Mouse (Mus musculus) cerebellum, postnatal 14 days (tissue): Measurements from ENCODE around the gene Slmap.
"Not testable (repeated sequence)": the region's sequence is repeated elsewhere in the genome, so short reads cannot be mapped to it uniquely, and the experiment has no call there.

ENCODE experiments used
- DNase-seq, 2 experiments: peaks; one replicate each; pipeline ENCODE4 v3.0.0; 2021; ENCODE audit warnings: mixed read lengths in 2 of 2

Gene Slmap

DNA sequence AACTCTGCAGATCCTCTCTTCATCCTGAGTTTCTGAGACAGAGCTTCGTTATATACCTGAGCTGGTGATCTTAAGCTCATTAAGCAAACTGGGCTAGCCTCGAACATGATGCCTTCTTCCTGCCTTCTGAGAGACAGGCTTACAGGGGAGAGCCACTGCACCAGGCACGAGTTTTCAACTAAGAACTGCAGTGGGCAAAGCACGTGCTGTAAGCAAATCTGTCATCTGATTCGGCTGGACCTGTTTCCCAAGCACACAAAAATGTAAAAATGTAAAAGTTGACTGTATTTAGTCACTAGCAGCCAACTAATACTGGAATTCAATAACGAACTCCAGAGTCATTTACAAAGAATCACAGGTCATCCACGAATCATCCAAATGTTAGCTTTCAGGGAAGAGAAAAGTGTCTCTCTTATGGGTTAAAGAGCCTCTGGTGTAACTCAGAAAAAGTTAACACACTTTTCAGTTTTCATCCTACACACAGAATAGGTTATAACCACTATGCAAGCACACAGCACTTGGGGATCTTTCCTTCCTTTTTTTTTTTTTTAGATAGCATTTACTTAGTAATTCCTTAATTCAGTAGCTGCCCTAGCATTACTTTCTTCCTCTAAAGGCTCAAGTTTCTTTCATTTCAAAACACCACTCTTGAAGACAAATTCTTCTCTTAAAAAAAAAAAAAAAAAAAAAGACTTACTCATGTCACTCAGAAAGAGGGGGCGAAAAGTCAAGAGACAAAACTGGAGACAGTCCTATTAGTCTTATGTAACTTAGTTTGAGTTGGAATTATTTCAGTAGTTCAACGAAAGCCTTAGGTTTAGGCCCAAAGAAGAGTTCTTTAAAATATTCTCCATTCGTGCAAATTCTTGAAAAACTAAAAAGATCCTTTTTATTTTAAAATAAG is 3.1 kb downstream of the Slmap start:
- DNase-seq: no peak

DNA sequence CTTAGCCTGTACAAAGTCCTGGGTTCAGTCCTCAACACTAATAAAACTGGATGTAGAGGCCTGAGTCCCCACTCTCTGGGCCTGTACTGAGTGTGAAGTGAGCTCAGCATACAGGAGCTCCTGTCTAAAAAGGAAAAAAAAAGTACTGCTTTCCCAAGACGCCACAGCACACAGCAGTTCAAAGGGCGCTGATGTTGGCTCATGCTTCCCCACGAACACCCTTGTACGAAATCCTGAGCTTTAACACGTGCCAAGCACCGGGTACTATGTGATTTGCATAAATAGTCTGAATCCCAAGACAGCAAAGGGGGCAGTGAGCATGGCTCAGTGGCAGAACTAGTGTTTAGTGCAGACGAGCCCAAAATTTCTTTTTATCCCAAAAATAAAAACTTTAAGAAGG is 4.4 kb downstream of the Slmap start:
- no peak for DNase-seq

DNA sequence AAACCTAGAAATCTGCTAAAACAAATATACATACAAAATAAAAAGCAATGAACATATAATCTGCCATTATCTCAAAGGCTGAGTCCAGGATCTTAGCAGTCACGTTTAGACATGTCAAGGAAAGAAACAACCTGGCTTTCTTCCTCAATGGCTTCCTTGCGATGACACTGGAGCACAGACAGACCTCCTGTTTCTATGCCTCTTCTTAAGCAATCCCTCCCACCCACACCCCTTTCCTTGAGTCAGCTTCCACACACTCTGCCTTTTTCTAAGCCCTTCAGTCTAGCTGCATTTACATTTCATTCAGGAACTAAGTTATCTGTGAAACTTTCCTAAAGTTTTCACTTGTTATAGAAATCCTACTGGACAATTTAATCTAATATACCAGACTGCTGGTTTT is 6.4 kb downstream of the Slmap start:
- DNase-seq: no peak

DNA sequence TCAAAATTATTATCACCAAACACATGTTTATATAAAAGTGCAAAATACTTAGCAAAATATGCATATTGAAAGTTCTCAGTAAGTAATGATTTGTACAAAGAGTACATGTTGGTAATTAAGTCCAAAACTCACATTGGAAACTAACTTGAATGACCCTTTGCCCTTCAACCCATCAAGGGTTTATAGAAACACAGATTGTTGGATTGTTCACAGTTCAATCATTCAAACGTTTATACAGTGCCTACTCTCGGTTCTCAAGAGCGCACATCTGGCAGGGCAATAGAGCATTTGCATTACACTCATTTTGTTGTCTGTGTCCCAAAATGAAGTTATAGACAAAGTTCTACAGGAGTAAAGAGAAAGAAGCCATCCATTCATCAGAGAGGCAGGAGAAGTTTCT is 8.8 kb downstream of the Slmap start:
- no peak for DNase-seq

DNA sequence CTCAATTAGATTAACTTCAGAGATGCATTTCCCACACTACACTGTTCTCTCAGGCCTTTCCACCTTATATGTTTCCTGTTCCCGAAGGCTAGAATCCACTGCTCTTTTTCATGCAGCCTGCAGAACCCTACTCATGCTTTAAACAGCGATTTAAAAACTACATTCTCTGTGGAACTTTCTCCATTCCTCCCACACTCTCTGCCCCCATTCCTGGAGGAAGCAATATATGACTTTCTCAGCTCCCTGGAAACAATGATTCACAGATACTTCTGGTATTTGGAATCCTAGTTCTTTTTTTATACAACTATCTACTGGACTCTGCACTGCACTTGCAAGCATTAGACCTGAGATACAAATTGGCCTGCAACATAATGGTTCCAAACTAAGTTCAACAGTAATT is 11.6 kb downstream of the Slmap start:
- DNase-seq: no peak

DNA sequence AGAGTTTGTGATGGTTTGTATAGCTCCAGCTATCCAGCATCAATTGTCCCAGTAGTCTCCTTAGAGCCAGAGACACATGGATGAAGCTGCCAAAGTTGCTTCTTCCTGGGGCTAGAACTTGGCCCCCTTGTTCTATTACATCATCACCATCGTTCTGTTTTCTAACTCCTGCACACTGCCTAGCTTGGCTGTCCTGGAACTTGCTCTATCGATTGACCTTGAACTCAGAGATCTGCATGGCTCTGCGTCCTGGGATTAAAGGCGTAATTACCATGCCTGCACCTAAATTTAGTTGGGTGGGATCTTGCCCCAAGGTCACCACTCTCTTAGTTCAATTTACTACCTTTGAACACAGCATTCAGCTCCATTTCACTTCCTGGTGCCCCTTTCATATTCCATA is 14.9 kb downstream of the Slmap start:
- DNase-seq: no peak

DNA sequence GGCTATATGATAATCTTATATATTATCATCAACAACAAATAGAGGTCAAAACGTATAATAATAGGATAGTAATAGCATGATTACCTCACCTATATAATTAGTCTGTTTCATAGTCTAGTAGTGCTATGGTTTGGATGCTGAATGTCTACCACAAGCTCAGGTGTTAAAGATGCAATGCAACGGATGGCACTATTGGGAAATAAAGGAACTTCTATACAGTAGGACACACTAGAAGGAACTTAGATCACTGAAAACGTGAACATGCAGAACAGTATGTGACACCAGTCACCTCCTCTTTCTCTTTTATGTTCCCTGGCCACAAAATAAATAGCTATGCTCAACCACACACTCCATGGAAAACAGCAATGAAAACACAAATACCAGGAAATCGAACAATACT is 16.9 kb downstream of the Slmap start:
- no peak for DNase-seq

DNA sequence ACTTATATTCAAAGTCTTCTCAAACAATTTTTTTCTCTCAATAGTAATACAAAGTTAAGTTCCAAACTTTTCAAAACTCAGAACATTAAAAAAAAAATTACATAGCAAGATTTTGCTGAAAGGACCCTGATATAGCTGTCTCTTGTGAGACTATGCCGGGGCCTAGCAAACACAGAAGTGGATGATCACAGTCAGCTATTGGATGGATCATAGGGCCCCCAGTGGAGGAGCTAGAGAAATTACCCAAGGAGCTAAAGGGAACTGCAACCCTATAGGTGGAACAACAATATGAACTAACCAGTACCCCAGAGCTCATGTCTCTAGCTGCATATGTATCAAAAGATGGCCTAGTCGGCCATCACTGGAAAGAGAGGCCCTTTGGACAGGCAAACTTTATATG is 18.5 kb downstream of the Slmap start:
- DNase-seq: not testable (repeated sequence)

DNA sequence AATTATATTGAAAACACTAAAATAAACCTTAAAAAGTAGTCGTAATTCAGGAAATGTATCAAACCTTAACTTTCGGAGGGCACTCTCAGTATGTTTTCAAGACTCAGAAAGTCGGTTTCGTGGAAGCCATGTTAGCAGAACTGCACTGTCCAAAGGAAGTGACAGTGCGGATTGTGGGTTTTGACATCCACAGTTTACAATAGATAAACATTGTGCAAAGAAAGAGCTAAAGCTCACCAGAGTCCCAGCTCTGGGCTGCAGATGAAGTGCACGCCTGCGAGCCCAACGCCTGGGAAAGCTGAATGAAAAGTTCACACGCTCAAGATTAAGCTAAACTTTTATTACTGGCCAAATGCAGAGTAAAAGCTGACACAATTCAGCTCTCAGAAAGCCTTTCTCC is 18.9 kb downstream of the Slmap start:
- no peak for DNase-seq

DNA sequence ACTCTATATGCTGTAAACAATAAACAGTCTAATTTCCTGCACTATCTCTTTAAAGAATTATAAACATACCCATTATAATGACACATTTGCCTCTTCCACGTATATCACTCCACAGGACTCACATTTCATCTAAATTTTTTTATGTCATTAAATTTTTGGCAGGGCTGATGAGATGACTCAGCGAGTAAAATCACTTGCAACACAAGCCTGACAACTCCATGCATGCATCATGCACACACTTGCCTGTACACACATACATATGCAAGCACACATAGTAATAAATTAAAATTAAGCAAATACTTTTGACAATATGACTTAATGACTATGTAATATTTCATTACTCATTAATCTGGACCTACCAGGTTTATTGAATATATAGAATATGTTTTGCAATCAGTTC is 24.2 kb downstream of the Slmap start:
- DNase-seq: no peak

DNA sequence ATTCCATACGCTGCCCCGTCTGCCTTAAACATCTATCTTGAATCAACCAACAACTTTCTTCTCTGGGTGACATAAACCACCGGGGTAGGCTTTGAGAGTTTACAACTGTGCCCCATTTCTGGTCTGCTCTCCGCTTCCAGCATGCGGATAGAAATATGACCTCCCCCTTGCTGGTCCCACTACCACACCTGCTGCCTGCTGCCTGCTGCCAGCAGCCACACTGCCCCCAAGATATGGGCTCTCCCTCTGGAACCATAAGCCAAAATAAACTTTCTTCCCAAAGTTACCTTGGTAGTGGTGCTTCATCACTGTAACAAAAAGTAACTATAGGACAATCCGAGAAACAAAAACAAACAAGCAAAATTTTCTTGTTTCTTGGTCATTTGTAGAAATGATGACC is 26.6 kb downstream of the Slmap start:
- DNase-seq: no peak

DNA sequence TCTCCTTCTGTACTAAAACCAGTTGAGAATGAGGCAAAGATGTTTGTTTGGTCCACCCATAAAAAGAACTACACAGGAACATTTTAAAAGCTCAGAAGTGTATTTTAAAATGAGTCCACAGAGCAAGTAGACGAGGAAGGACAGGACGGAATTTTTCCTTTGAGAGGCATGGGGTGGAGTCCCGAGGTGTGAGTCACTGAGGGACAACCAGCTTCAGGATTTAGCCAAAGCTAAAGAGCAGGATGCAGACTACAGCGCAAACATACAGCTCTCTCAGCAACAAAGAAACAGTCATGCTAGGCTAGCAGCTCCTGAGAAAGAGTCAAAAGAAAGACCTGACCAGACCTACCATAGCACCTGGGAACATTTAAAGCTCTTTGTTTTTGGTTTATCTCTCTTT is 27.4 kb downstream of the Slmap start:
- DNase-seq: no peak

DNA sequence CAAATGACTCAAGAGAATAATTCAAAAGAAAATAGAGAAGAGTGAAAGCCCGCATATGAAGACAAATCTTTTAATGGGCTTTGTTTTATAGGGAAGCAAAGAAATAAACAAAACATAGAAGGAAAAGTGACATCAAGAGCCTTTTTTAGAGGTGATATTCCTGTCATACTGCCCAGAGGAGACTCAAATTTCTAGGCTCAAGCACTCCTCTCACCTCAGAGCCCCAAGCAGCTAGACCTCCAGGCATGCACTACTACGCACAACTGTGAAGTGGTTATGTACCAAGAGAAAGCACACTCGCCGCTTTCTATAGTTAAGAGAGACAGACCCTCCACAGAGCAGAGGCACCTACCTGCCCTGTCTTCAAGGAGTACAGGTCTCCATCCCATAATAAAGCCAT is 30.2 kb downstream of the Slmap start:
- DNase-seq: no peak

DNA sequence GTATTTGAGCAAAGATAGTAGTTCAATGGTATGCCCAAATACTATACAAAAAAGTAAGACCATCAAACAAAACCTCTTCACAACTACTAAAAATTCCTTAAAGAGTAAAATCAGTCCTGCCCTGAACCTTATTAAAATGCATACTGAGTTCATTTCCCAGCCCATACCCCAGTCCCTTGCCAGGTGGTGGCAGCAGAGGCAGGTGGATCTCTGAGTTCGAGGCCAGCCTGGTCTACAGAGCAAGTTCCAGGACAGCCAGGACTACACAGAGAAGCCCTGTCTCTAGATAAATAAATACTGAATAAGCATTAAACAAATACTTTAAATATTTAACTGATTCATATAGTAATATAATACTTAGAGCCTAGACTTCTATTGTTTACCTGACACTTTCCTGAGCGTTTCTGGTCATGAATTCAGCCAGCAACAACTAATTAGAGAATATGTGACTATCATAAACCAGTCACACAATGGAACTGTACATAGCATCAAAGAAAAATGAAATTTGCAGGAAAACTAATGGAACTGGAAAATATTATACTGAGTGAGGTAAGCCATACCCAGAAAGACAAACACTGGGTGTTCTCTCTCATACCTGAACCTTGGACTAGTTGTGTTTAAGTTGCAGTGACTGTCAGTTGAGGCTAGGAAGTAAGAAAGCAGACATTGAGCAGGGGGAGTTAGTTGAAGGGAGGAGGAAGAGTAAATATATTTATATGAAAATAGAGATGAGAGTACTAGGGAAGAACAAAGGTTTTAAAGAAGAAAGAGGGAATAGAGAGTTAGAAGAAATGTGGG is 34.4 kb downstream of the Slmap start:
- DNase-seq: no peak

DNA sequence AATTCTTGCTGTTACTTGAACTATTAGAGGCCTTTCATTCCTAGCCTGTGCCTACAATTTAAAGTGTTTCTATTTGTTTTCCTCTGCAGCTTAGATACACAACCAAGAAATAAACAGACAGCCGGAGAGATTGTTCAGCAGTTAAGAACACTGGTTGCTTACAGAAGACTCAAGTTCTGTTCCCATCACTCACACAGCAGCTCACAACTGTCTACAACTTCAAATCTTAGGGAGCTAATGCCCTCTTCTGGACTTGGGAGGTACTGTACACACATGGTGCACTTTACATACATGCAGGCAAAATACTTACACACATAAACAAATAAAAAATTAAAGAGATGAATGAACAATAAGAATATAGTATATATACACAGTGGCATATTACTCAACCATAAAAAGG is 39.7 kb downstream of the Slmap start:
- DNase-seq: no peak

DNA sequence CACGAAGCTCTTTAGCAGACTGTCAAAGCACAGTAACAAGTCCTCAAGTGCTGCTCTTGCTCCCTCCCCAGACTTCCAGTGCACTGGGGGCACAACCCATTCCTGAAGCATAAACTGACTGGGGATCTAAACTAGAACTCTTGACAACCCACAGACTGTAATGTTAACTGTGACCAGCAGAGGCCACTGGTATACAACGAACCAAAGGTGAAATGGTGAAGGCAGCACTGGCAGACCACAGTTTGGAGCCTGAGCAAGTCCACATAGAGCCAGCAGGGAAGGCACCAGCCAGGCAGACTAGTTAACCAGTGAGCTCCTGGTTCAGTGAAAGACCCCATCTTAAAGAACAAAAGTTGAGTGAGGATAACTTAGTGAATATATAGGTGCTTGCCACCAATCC is 43.6 kb downstream of the Slmap start:
- DNase-seq: peak; percentile 83

DNA sequence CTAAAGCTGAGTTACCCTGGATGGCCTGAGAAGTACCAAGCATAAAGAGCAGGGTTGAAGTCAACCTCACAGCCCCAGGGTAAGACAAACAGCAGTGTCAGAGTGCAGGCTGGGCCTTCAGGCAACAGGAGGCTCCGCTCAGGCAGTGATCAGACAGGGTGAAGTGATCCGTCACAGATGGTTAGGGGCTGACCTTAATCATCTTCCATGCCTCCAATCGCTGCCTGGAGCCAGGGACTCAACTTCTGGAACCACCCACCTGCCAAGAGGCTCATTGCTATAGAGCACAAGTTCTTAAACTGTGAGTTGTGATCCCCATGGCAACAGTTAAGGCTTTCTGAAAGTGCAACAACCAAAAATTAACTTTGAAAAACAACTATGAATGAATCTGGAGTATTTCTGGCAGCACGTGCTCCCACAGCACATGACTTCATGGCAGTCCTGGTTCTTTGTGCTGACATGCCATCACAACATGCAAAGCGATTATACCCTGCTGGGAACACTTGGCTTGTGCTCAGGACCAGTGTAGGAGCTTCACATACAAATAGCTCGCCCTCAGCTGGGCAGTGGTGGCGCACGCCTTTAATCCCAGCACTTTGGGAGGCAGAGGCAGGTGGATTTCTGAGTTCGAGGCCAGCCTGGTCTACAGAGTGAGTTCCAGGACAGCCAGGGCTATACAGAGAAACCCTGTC is 46.3 kb downstream of the Slmap start:
- DNase-seq: peak; percentile 32 to 47

DNA sequence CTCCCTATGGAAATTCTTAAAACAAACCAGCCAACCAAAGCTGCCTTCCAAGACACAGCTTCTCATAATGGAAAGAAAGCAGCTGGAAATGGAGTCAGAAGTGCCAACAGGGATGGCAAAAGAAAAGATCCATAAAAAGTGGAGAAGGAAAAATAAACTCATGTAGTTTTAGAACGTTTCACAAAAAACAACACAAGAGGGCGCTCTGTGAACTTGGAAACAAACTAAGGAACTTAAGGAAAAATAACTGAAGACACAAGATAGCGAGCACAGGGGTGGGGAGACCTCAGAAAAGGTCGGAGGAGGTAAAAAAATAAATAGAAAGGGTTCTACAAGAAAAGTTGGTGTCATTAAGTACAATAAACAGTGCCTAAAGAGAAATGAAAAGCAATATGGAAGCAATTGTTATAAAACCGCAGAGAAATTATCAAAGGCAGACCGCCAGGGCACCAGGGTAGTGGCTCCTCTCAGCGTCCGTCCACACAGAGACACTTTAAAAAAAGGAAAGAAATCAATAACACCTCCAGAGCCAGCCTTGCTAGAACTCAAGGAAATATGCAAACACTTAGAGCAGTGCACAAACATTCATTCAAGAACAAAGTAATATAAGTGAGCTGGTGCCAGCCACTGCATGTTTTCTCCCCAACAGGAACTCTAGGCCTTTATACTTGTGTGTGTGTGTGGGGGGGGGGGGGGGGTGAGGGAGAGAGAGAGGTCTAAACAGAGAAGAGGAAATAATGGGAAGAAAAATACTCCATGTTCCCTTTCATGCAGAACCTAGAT is 48.1 kb downstream of the Slmap start:
- DNase-seq: peak; percentile 50 to 54

DNA sequence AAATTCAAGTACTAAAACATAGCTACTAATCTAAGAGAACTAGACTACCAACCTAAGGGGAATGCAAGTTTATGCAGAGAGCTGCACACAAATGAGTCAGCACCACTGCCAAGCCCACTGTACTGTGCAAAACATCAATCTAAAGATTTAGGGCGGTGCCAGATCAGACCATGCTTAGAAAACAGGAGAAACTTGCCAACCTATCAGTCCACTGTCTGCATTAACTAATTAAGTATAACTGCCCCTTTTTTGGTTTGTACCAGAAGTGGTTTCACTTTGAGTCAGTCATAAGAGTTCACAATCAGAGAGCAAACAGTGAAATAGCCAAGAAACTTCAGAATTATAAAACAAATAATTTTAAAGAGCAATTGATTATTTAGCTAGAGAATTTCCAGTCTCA is 53.3 kb downstream of the Slmap start:
- no peak for DNase-seq

DNA sequence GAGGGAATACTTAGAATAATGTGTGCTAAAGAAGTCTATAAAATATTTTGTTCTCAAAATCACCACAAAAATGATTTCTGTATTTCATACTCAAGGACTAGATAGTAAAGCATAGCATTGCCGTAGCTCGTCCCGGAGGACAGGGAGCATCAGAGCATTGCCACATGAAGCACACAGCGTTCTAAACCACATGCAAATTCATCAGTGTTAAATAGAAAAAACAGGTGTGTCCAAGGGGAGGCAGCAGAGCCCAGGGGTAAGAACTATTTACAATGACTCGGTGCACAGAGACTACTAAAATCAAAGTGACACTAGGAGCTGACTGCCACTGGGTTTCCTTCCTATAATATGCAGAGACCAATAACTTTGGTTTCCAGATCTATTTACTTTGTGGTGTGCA is 57.0 kb downstream of the Slmap start:
- no peak for DNase-seq

DNA sequence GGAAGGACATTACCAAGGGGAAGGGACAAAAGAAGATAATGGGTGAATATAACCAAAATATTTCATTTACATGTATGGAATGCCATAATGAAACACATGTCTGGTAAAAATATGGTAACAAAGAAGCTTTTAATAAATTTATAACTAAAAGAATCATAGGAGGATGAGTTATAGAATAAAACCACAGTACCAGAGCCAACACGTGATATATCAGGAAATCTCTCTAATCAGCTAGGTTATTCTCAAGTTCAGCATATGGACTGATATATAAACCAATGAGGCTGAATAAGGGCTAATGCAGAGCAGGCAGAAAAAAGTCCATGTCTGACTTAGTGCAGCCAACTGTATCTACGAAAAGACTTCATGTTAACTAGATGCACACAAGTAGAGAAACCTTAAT is 58.3 kb downstream of the Slmap start:
- DNase-seq: no peak

DNA sequence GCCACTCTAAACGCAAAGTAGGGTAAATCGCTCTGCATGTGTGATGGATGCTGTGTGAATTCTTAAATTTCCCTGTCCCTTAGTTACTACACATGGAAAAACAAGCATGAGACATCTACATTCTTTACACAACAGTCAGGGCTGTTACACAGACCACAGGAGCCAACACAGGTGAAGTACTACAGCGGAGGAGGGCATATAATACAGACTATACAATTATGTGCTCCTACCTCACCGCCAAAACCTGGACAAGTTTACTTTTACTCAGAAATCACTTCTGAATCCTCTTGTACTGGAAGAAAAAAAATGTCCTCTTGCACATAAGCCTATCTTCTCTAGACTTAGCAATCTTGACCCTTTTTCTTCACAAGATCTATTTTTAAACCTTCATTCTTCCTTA is 66.8 kb downstream of the Slmap start:
- no peak for DNase-seq
